Mouse (Mus musculus): ENCODE measurements around the gene Baz2a.

GRCm38 (mm10) chr10:128096313-128096692, 4.9 kb downstream of the Baz2a start:
- TF ChIP-seq CTCF (IDR thresholded peaks at IDR 0.05; ENCODE audit: low read depth, low read length) (no peak), TAL1 (conservative IDR thresholded peaks at IDR 0.05; ENCODE audit: low read depth, low read length) (no peak), GATA1 (IDR thresholded peaks at IDR 0.05; ENCODE audit: borderline replicate concordance, low read length) (no peak), GATA2 (IDR thresholded peaks at IDR 0.05; ENCODE audit: borderline replicate concordance, low read depth, low read length) (no peak)

All from G1E (cell line).